Mouse (Mus musculus): Measurements from ENCODE around the gene 1810010D01Rik. TPM values are rescaled to one million over a fixed set of nuclear protein-coding genes. Genes with fewer than 3 reads are reported as not detected.

1810010D01Rik gene
- polyA plus RNA-seq, 1 experiment = 2.5 TPM

- no peak for DNase-seq
- TF ChIP-seq CTCF (IDR thresholded peaks at IDR 0.05; ENCODE audit: borderline replicate concordance, control insufficient read depth, extremely low read depth, insufficient read depth, low read length, poor library complexity) = no peak
- no peak for TF ChIP-seq POLR2A (IDR thresholded peaks at IDR 0.05; ENCODE audit: control insufficient read depth, extremely low read depth, insufficient read depth, low read length, poor library complexity)
- Histone ChIP-seq H3K4me3 (ENCODE audit: control insufficient read depth, insufficient read depth, low read length) (no peak overlapping the region), H3K36me3 (ENCODE audit: control insufficient read depth, insufficient read depth, low read length) (no peaks in the 10 kb centered on the region), H3K27ac (ENCODE audit: control insufficient read depth, insufficient read depth, low read length) (no peak overlapping the region), H3K4me1 (replicated peaks; ENCODE audit: control insufficient read depth, insufficient read depth, low read length) (no peaks in the 10 kb centered on the region), H3K27me3 (ENCODE audit: control insufficient read depth, insufficient read depth, low read length) (no peaks in the 10 kb centered on the region)
- WGBS = 76% methylated on average over 12 of the region's 12 CpGs
Measured at GRCm38 (mm10) chr7:145173116-145173515, 34.8 kb downstream of the 1810010D01Rik start.

- H3K4me3 ChIP-seq (ENCODE audit: control insufficient read depth, insufficient read depth, low read length) = no peak overlapping the region
- TF ChIP-seq CTCF (IDR thresholded peaks at IDR 0.05; ENCODE audit: borderline replicate concordance, control insufficient read depth, extremely low read depth, insufficient read depth, low read length, poor library complexity) (no peak), POLR2A (IDR thresholded peaks at IDR 0.05; ENCODE audit: control insufficient read depth, extremely low read depth, insufficient read depth, low read length, poor library complexity) (no peak)
- H3K36me3 ChIP-seq (ENCODE audit: control insufficient read depth, insufficient read depth, low read length) = no peaks in the 10 kb centered on the region
- H3K4me1 ChIP-seq (replicated peaks; ENCODE audit: control insufficient read depth, insufficient read depth, low read length) = no peaks in the 10 kb centered on the region
- H3K27me3 ChIP-seq (ENCODE audit: control insufficient read depth, insufficient read depth, low read length) = no peaks in the 10 kb centered on the region
- WGBS = 83% methylated on average over 3 of the region's 3 CpGs
- no peak for DNase-seq
- no peak overlapping the region for H3K27ac ChIP-seq (ENCODE audit: control insufficient read depth, insufficient read depth, low read length)
Measured at GRCm38 (mm10) chr7:145169703-145170102, 38.2 kb downstream of the 1810010D01Rik start.

- H3K4me3 ChIP-seq (ENCODE audit: control insufficient read depth, insufficient read depth, low read length) = no peak overlapping the region
- DNase-seq = no peak
- no peaks in the 10 kb centered on the region for H3K4me1 ChIP-seq (replicated peaks; ENCODE audit: control insufficient read depth, insufficient read depth, low read length)
- H3K27me3 ChIP-seq (ENCODE audit: control insufficient read depth, insufficient read depth, low read length) = no peaks in the 10 kb centered on the region
- WGBS = 92% methylated on average over 13 of the region's 13 CpGs
- no peak for TF ChIP-seq CTCF (IDR thresholded peaks at IDR 0.05; ENCODE audit: borderline replicate concordance, control insufficient read depth, extremely low read depth, insufficient read depth, low read length, poor library complexity)
- TF ChIP-seq POLR2A (IDR thresholded peaks at IDR 0.05; ENCODE audit: control insufficient read depth, extremely low read depth, insufficient read depth, low read length, poor library complexity) = no peak
- no peak overlapping the region for H3K27ac ChIP-seq (ENCODE audit: control insufficient read depth, insufficient read depth, low read length)
- no peaks in the 10 kb centered on the region for H3K36me3 ChIP-seq (ENCODE audit: control insufficient read depth, insufficient read depth, low read length)
Measured at GRCm38 (mm10) chr7:145159283-145160240, 48.4 kb downstream of the 1810010D01Rik start.

Other genes with a start within 250 kb of the 1810010D01Rik start
- 38.4 and 49.2 TPM in 2 replicates for gene Tpcn2, start 75.9 kb upstream of the 1810010D01Rik start, polyA plus RNA-seq (2012; rRNA removed)
- 6.5 and 10.3 TPM in 2 replicates for gene Mrgprf, start 92.7 kb upstream of the 1810010D01Rik start, polyA plus RNA-seq (2012; rRNA removed)
- not detected in 2 replicates for gene Mrgprd, start 106.7 kb upstream of the 1810010D01Rik start, polyA plus RNA-seq (2012; rRNA removed)

All from thymus, adult 2 months (tissue).